Mouse (Mus musculus) inflammation-experienced regulatory T-cells (primary cell): ENCODE results near the gene Reg3b. TPM values are rescaled to one million over a fixed set of nuclear protein-coding genes. Genes with fewer than 3 reads are reported as not detected.

Experiments
- polyA plus RNA-seq, 2 experiments: library from polyadenylated mRNA; unstranded; fragments of 100-300 nt; shearing (Covaris generic); gene quantifications; one replicate each; pipeline ENCODE4 v1.2.1; 2017

Gene Reg3b
- not detected for polyA plus RNA-seq

DNA sequence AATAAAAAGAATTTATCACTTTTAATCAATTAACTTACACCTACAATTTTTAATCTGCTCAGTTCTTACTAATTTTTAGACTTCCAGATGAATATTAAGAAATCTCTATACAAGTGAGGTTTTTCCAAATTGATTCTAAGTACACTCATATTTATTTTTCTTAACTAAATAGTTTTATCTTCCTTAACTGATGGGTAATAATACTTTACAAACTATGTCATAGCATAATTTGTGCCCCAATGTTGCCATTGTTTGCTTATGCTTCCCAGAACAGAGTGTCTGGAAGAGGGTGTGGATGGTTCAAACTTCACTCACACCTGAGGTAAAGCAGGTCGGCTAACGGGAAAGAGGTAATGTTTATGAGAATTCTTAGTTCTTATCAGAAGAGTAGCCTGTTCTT, at the start of gene Reg3b:
Gene Reg3b (plus strand): TSS at position 301 of the 400 bp plus-strand sequence.

DNA sequence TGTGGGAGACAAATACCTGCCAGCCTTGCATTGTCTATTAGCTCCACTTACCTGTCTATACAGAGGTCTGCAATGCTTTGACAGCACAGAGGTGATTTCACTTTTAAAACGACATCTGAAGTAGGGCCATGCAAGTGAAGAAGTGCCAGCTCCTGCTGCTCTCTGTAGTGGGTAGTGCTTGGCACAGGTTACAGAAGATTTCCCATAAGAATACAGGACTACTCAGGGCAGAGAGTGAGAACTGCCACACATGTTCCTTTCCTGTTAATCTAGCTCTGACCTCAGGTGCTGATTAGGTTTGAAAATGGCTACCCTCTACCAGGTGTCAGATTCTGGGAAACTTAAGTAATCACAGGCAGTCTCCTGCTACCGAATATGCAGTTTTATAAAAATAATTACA, 8.3 kb downstream of the Reg3b start, which contains the start of gene Reg3d:
Gene Reg3d (minus strand): TSS at position 101 of the 400 bp plus-strand sequence.

DNA sequence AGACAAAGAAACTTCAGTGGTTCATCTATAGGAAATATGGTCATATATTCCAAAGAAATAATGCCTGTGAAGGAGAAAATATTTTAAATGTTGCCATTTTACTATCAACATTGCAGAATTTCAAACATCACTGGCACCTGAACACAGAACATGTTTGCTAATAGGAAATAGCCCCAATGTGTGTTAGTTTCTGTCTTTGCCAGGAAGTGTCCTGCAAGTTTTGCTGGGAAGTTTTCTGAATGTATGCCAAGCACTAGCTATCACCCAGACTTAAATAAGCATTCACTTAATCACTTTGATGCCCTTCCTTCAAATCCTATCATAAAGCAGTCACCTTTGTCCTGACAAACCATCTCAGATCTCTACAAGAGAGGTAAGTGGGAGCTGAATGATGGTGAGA, 10.0 kb downstream of the Reg3b start, which contains the start of gene Reg3a:
Gene Reg3a (plus strand): TSS at position 301 of the 400 bp plus-strand sequence.

DNA sequence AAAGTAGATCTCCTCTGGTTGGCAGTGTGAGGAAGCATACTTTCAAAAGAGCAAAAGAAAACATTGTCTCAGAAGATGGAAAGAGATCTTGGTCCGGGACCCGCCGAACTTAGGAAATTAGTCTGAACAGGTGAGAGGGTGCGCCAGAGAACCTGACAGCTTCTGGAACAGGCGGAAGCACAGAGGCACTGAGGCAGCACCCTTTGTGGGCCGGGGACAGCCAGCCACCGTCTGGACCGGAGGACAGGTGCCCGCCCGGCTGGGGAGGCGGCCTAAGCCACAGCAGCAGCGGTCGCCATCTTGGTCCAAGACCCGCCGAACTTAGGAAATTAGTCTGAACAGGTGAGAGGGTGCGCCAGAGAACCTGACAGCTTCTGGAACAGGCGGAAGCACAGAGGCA, 24.9 kb downstream of the Reg3b start, which contains the start of gene Reg2:
Gene Reg2 (plus strand): TSS at position 301 of the 400 bp plus-strand sequence.

DNA sequence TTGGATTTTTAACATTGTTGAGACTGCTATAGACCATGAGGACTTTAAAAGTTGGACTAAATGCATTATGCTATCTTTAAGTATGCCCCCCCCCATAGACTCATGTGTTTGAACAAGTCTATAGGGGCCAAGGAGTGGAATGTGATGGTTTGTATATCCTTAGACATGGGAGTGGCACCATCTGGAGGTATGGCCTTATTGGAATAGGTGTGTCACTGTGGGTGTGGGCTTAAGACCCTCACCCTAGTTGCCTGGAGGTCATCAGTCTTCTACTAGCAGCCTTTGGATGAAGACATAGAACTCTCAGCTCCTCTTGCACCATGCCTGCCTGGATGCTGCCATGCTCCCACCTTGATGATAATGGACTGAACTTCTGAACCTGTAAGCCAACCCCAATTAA, 52.0 kb downstream of the Reg3b start, which contains the start of gene Reg1:
Gene Reg1 (plus strand): TSS at position 301 of the 400 bp plus-strand sequence.

Other genes with a start within 250 kb of the Reg3b start
- gene Reg3d, start 8.2 kb downstream of the Reg3b start, polyA plus RNA-seq = not detected
- not detected for gene Reg3a, start 10.1 kb downstream of the Reg3b start, polyA plus RNA-seq
- gene Reg2, start 25.0 kb downstream of the Reg3b start, polyA plus RNA-seq = under 1 TPM in 1 of 2 experiments, not detected in 1; 0.55 TPM
- gene Reg1, start 52.1 kb downstream of the Reg3b start, polyA plus RNA-seq = under 1 TPM in 1 of 2 experiments, not detected in 1; 0.50 TPM
- gene Reg3g, start 98.2 kb downstream of the Reg3b start, polyA plus RNA-seq = not detected